Mouse (Mus musculus) forebrain, embryonic 11.5 days (tissue): ENCODE measurements around the gene Rnf187. TPM values are rescaled to one million over a fixed set of nuclear protein-coding genes. Genes with fewer than 3 reads are reported as not detected.

Experiments used
- ATAC-seq: fragments of 200-750 bp; cut with Nextera tagmentation; replicated peaks from 2 replicates; pipeline ENCODE4 v1.8.0; 2017; ENCODE audit warnings: moderate TSS enrichment; ENCODE audit not compliant: low FRiP score
- DNase-seq: peaks from one replicate; pipeline ENCODE4 v3.0.0-alpha.2; 2017; ENCODE audit warnings: low spot score
- H3K27ac ChIP-seq: fragments of 300-500 bp; sonication (generic); 2 replicates; pipeline ENCODE4 v1.5.1; 2014; ENCODE audit warnings: low read depth, low read length
- H3K27me3 ChIP-seq: fragments of 300-500 bp; sonication (generic); 2 replicates; pipeline ENCODE4 v1.6.1; 2014; ENCODE audit warnings: mild to moderate bottlenecking, low read length, mixed read lengths; ENCODE audit not compliant: control insufficient read depth, insufficient read depth
- H3K36me3 ChIP-seq: fragments of 300-500 bp; sonication (generic); 2 replicates; pipeline ENCODE4 v1.6.1; 2014; ENCODE audit warnings: mild to moderate bottlenecking, low read length, moderate library complexity, mixed read lengths; ENCODE audit not compliant: control insufficient read depth, insufficient read depth
- H3K4me1 ChIP-seq: fragments of 300-500 bp; sonication (generic); replicated peaks from 2 replicates; pipeline ENCODE4 v1.6.1; 2014; ENCODE audit warnings: low read length, mixed read lengths; ENCODE audit not compliant: control insufficient read depth, insufficient read depth
- H3K4me2 ChIP-seq: fragments of 300-500 bp; sonication (generic); 2 replicates; pipeline ENCODE4 v1.6.1; 2014; ENCODE audit warnings: low read depth, mild to moderate bottlenecking, low read length, moderate library complexity, mixed read lengths; ENCODE audit not compliant: severe bottlenecking
- H3K4me3 ChIP-seq: fragments of 300-500 bp; sonication (generic); 2 replicates; pipeline ENCODE4 v1.5.1; 2014; ENCODE audit warnings: low read depth, low read length
- H3K9ac ChIP-seq: fragments of 300-500 bp; sonication (generic); 2 replicates; pipeline ENCODE4 v1.6.1; 2014; ENCODE audit warnings: low read length
- H3K9me3 ChIP-seq: fragments of 300-500 bp; sonication (generic); 2 replicates; pipeline ENCODE4 v1.6.1; 2016; ENCODE audit warnings: low read length, mixed read lengths; ENCODE audit not compliant: control insufficient read depth
- WGBS: fragments of 180-500 bp; shearing (Covaris S2); extraction: QIAGEN DNeasy Blood & Tissue Kit; methylation state at CpG from one replicate; pipeline ENCODE4 v1.1.7; 2014; 5-methylcytosine and 5-hydroxymethylcytosine counted together
- polyA plus RNA-seq: library from polyadenylated mRNA; unstranded; fragments of >200 nt; fragmentation: Nextera tagmentation; extraction: Ambion mirVana; gene quantifications from 2 replicates; pipeline ENCODE4 v1.2.1, GENCODE M21; 2014

The Rnf187 gene
- polyA plus RNA-seq, 1 experiment from 2014 or later = 386 TPM

DNA sequence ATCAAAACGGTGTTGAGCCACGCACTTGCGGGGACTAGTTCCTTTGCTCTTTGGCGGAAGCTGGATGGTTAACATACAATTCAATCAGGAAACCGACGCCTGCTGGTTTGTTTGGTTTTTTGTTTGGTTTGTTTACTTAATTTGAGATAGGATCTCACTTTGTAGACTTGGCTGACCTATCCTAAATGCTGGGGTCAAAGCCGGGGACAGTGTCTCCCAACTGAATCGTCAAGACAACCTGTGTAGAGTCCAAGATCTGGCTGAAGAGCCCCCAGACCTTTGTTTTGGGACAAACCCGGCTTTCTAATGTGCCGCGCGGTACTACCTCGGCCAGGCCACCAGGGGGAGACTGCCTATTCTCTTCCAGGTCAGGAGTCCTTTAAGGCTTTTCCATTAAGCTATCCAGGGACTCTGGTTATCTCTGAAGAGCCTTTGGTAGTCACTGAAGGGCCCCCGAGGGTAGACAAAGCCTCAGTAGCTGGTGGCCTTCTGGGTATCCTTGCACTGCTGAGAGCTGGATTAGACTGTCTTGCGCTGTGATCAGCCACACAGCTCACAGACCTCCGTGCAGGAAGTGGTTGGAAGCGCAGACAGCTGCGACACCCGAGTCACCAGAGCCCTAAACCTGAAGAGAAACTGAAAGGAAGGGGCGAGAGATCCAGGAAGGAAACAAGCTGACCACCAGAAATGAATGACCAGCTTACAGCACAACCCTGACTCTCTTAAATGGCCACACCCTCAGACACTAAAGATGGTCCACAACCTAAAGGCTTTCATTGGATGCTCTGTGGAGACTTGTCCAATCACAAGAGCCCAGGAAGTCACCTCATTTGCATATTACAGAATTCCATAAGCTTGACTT, 10.7 kb downstream of the Rnf187 start:
- Histone ChIP-seq H3K27me3 (no peaks in the 10 kb centered on the region), H3K4me2 (0 out of 2 replicates have a peak overlapping the region, but pooled peaks have one; percentile 0), H3K27ac (no peak overlapping the region), H3K9me3 (no peaks in the 10 kb centered on the region), H3K36me3 (peaks cover 8% of the 10 kb centered on the region; the same call in 1 of the 2 replicates), H3K4me3 (no peak overlapping the region), H3K9ac (0 out of 2 replicates have a peak overlapping the region, but pooled peaks have one; percentile 2), H3K4me1 (no peaks in the 10 kb centered on the region)
- DNase-seq = peak; percentile 88
- ATAC-seq = peak; percentile 72
- 41% methylated on average over 20 of the region's 20 CpGs for WGBS

- no peak overlapping the region for H3K4me3 ChIP-seq
- WGBS = 84% methylated on average over 2 of the region's 2 CpGs
- H3K9ac ChIP-seq = no peak overlapping the region
- H3K36me3 ChIP-seq = peaks cover 4% of the 10 kb centered on the region; the same call in 1 of the 2 replicates
- ATAC-seq (no peak), DNase-seq (no peak)
- no peak overlapping the region for H3K4me2 ChIP-seq
- H3K27me3 ChIP-seq = no peaks in the 10 kb centered on the region
- H3K4me1 ChIP-seq = no peaks in the 10 kb centered on the region
- H3K9me3 ChIP-seq = no peaks in the 10 kb centered on the region
- H3K27ac ChIP-seq = no peak overlapping the region
Measured at GRCm38 (mm10) chr11:58927053-58927452, 11.7 kb downstream of the Rnf187 start.

DNA sequence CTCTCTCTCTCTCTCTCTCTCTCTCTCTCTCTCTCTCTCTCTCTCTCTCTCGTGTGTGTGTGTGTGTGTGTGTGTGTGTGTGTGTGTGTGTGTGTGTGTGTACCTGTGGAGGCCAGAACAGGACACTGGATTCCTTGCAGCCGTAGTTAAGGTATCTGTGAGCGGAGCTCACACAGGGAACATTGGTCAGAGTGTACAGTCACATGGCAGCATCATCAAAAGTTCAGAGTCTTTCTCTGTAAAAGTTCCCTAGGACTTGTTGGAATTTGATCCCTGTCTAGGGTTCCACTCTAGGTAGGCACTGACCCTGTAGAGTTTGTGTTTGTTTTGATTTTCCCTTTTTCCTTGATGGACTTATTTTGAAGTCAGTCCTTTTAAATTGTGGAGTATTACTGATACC, 12.1 kb downstream of the Rnf187 start:
- Histone ChIP-seq H3K4me3 (no peak overlapping the region), H3K27ac (no peak overlapping the region), H3K27me3 (no peaks in the 10 kb centered on the region), H3K36me3 (peaks cover under 1% of the 10 kb centered on the region; the same call in 1 of the 2 replicates), H3K4me2 (no peak overlapping the region), H3K9ac (no peak overlapping the region), H3K4me1 (no peaks in the 10 kb centered on the region), H3K9me3 (no peaks in the 10 kb centered on the region)
- ATAC-seq (no peak), DNase-seq (no peak)
- WGBS = 87% methylated on average over 2 of the region's 3 CpGs

DNA sequence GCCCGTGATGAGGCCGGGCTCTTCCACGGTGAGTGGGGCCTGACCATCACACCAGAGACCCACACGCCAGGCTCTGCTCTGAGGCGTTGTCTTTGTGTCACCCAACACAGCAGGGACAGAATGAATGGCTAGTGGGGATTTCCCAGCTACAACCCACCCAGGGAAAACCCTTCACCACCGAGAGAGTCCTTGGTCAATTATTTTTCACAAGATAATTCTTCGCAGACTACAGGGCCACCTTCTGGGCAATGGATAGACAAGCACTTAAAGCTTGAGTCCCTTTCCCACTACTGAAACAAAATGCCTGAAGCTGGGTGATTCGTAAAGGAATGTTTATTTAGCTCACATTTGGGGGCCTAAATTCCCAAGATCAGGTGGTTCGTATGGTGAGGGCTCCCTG, 16.3 kb downstream of the Rnf187 start:
- Histone ChIP-seq H3K27me3 (no peaks in the 10 kb centered on the region), H3K4me3 (no peak overlapping the region), H3K4me1 (no peaks in the 10 kb centered on the region), H3K36me3 (no peaks in the 10 kb centered on the region), H3K9me3 (no peaks in the 10 kb centered on the region), H3K4me2 (no peak overlapping the region), H3K27ac (no peak overlapping the region), H3K9ac (no peak overlapping the region)
- ATAC-seq = no peak
- 79% methylated on average over 9 of the region's 9 CpGs for WGBS
- DNase-seq = no peak

DNA sequence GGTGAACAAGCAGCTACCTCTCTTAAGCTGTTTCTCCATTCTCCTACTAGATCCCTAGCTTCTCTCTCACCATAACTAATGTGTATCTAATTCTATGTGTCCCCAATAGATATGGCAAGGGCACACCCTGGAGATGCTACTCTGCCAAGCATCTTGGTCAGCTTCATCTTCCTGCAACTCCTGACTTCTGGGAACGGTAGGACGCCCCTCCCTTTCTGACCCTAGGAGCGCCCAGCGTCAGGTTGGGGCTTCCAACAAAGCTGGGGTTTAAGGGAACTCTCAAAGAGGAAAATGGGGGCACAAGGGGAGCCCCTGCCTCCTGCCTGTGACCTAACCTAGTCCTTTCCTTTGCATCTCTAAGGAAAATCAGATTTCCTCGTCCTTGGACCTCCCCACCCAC, 20.0 kb downstream of the Rnf187 start:
- H3K27ac ChIP-seq = no peak overlapping the region
- 73% methylated on average over 5 of the region's 5 CpGs for WGBS
- no peak overlapping the region for H3K4me2 ChIP-seq
- H3K36me3 ChIP-seq = no peaks in the 10 kb centered on the region
- H3K27me3 ChIP-seq = no peaks in the 10 kb centered on the region
- 0 out of 2 replicates have a peak, but pooled peaks cover 2% of the 10 kb centered on the region for H3K4me1 ChIP-seq
- DNase-seq (no peak), ATAC-seq (no peak)
- H3K9me3 ChIP-seq = no peaks in the 10 kb centered on the region
- H3K9ac ChIP-seq = no peak overlapping the region
- no peak overlapping the region for H3K4me3 ChIP-seq

GRCm38 (mm10) chr11:58917745-58918366, 20.9 kb downstream of the Rnf187 start, which contains the start of gene Btnl10:
Gene Btnl10, plus strand, starts transcription at chr11:58917908.
- Histone ChIP-seq H3K27me3 (no peaks in the 10 kb centered on the region), H3K36me3 (no peaks in the 10 kb centered on the region), H3K4me3 (no peak within 1 kb of the TSS), H3K9me3 (no peaks in the 10 kb centered on the region), H3K27ac (no peak within 1 kb of the TSS), H3K4me2 (no peak within 1 kb of the TSS), H3K9ac (no peak within 1 kb of the TSS), H3K4me1 (0 out of 2 replicates have a peak, but pooled peaks cover 2% of the 10 kb centered on the region)
- ATAC-seq (no peak), DNase-seq (no peak)
- WGBS = 86% methylated on average over 12 of the region's 12 CpGs

DNA sequence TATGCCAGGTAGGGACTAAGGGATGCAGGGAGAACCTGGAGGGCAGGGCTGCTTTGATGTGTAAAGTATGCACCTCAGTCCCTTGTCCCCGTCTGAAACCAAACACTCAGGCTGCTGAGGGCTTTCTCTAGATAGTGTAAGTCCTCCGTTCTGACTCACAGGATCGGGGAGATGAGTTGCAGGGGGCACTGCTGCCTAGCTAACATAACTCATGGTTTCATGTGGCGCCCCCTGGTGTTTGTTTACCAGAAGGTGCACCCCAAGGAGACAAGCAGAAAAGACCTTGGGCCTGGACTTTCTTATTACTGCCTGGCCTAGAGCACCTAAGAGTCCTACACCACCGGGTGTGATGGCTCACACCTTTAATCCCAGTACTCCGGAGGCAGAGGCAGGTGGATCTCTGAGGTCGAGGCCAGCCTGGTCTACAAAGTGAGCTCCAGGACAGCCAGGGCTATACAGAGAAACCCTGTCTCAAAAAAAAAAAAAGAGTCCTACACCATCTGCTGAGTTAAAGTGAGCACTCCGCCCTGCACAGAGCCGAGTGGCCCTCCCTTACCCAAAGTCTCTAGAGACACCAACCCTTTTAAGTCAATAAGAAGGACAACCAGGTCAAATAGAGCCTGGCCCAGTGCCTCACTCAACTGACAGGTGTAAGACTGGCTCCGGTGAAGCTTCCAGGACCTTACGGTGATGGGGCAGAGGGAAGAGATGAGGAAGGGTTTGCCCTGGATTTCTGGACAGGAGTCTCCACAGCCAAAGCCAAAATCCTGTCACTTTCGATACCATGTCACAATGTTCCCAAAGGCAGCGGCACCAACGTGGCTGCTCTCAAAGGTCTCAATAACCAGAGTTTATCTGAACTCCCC, 21.6 kb downstream of the Rnf187 start:
- DNase-seq = peak; percentile 74
- Histone ChIP-seq H3K4me3 (no peak overlapping the region), H3K36me3 (no peaks in the 10 kb centered on the region), H3K9ac (no peak overlapping the region), H3K4me1 (0 out of 2 replicates have a peak, but pooled peaks cover 2% of the 10 kb centered on the region), H3K27ac (no peak overlapping the region), H3K9me3 (no peaks in the 10 kb centered on the region), H3K27me3 (no peaks in the 10 kb centered on the region), H3K4me2 (no peak overlapping the region)
- no peak for ATAC-seq
- 55% methylated on average over 14 of the region's 14 CpGs for WGBS

GRCm38 (mm10) chr11:58914461-58915028, 24.2 kb downstream of the Rnf187 start:
- H3K9me3 ChIP-seq = no peaks in the 10 kb centered on the region
- no peak for ATAC-seq
- peak overlapping the region; percentile 48 for H3K9ac ChIP-seq
- H3K4me3 ChIP-seq = peak overlapping the region; percentile 22
- peak overlapping the region; percentile 46 for H3K4me2 ChIP-seq
- no peaks in the 10 kb centered on the region for H3K27me3 ChIP-seq
- no peak overlapping the region for H3K27ac ChIP-seq
- 22% methylated on average over 17 of the region's 17 CpGs for WGBS
- H3K4me1 ChIP-seq = 0 out of 2 replicates have a peak, but pooled peaks cover 2% of the 10 kb centered on the region
- DNase-seq = peak; percentile 60
- no peaks in the 10 kb centered on the region for H3K36me3 ChIP-seq
